Mouse (Mus musculus) c-Kit-positive CD71-positive TER-119-positive erythroid progenitor cells, embryonic 14.5 days (primary cell): ENCODE data around the gene S1pr3.

Experiments
- DNase-seq: peaks from one replicate; pipeline ENCODE4 v3.0.0-alpha.2; 2013; ENCODE audit warnings: low spot score

S1pr3 gene

GRCm38 (mm10) chr13:51405731-51406320 is 2.6 kb upstream of the S1pr3 start:
- DNase-seq, result no peak

GRCm38 (mm10) chr13:51407541-51408217 is 760 bp upstream of the S1pr3 start:
- DNase-seq, result no peak

GRCm38 (mm10) chr13:51409936-51410481 is 1.6 kb downstream of the S1pr3 start:
- no peak for DNase-seq

- no peak for DNase-seq
Observed at GRCm38 (mm10) chr13:51411243-51411642, 2.8 kb downstream of the S1pr3 start.

GRCm38 (mm10) chr13:51411696-51412430 is 3.4 kb downstream of the S1pr3 start:
- DNase-seq, result no peak

GRCm38 (mm10) chr13:51413461-51413860 is 5.0 kb downstream of the S1pr3 start:
- DNase-seq, result no peak

GRCm38 (mm10) chr13:51416727-51417126 is 8.3 kb downstream of the S1pr3 start:
- no peak for DNase-seq

GRCm38 (mm10) chr13:51417796-51418195 is 9.4 kb downstream of the S1pr3 start:
- no peak for DNase-seq

- DNase-seq, result peak; percentile 62
Observed at GRCm38 (mm10) chr13:51418268-51418941, 10.0 kb downstream of the S1pr3 start.

- DNase-seq, result no peak
Observed at GRCm38 (mm10) chr13:51418942-51419451, 10.6 kb downstream of the S1pr3 start.

- DNase-seq, result no peak
Observed at GRCm38 (mm10) chr13:51419501-51419900, 11.1 kb downstream of the S1pr3 start.

- DNase-seq, result no peak
Observed at GRCm38 (mm10) chr13:51420861-51421260, 12.4 kb downstream of the S1pr3 start.

- no peak for DNase-seq
Observed at GRCm38 (mm10) chr13:51423647-51424046, 15.2 kb downstream of the S1pr3 start.

- peak; percentile 10 for DNase-seq
Observed at GRCm38 (mm10) chr13:51424647-51425046, 16.2 kb downstream of the S1pr3 start.

- no peak for DNase-seq
Observed at GRCm38 (mm10) chr13:51425662-51426443, 17.4 kb downstream of the S1pr3 start.

GRCm38 (mm10) chr13:51433371-51433770 is 24.9 kb downstream of the S1pr3 start:
- DNase-seq, result no peak

GRCm38 (mm10) chr13:51434460-51434859 is 26.0 kb downstream of the S1pr3 start:
- DNase-seq, result no peak

GRCm38 (mm10) chr13:51435146-51435545 is 26.7 kb downstream of the S1pr3 start:
- DNase-seq, result no peak

GRCm38 (mm10) chr13:51437105-51438085 is 29.0 kb downstream of the S1pr3 start:
- DNase-seq, result no peak

GRCm38 (mm10) chr13:51442922-51443321 is 34.5 kb downstream of the S1pr3 start:
- DNase-seq, result no peak
